Mouse (Mus musculus): ENCODE results near the gene Ibtk. TPM values are rescaled to one million over a fixed set of nuclear protein-coding genes. Genes with fewer than 3 reads are reported as not detected.

Gene Ibtk
- total and polyA plus RNA-seq, 3 experiments: 20.0 to 53.7 (median 21.1) TPM

GRCm38 (mm10) chr9:85780249-85780648 is 31.1 kb upstream of the Ibtk start:
- no peak for DNase-seq (ENCODE audit: low read depth, low spot score)
- Histone ChIP-seq H3K9me3 (replicated peaks; ENCODE audit: insufficient read depth, low read length) (no peaks in the 10 kb centered on the region), H3K27ac (ENCODE audit: control insufficient read depth, low read depth, low read length) (no peak overlapping the region), H3K79me2 (ENCODE audit: control insufficient read depth, insufficient read depth, low read length, poor library complexity) (no peaks in the 10 kb centered on the region), H3K4me1 (ENCODE audit: control insufficient read depth in 1 of 2, insufficient read depth in 2 of 2, low read length in 2 of 2) (no peaks in the 10 kb centered on the region), H3K36me3 (ENCODE audit: control insufficient read depth in 1 of 2, insufficient read depth in 2 of 2, low read length in 2 of 2) (no peaks in the 10 kb centered on the region), H3K4me3 (ENCODE audit: control insufficient read depth in 1 of 2, insufficient read depth in 1 of 2, low read depth in 2 of 2, low read length in 2 of 2) (no peak overlapping the region), H3K9ac (ENCODE audit: control insufficient read depth, low read depth, low read length, poor library complexity, severe bottlenecking) (no peak overlapping the region), H3K27me3 (ENCODE audit: control insufficient read depth in 1 of 2, insufficient read depth in 2 of 2, low read length in 2 of 2) (no peaks in the 10 kb centered on the region; a peak in 1 of 4 replicates)
- TF ChIP-seq GATA1 (IDR thresholded peaks at IDR 0.05; ENCODE audit: low read depth, low read length): no peak

DNA sequence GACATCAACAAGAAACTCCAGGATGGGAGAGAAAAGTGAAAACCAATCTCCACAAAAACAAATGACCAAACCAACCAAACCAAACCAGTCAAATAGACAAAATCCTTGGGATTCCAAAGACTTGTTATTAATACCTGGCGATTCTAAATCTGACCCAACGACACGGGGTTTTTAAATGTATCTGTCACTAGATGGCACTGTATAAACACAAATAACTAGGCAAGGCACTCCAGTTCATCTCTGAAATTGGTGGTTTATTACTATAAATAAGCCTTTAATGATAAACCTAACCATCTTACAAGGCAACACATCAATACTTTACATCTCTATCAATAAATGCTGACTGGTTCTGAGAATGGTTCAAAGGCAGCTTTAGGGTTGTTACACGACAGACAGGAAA is 30.3 kb upstream of the Ibtk start:
- Histone ChIP-seq H3K4me3 (ENCODE audit: control insufficient read depth in 1 of 2, insufficient read depth in 1 of 2, low read depth in 2 of 2, low read length in 2 of 2) (no peak overlapping the region), H3K27me3 (ENCODE audit: control insufficient read depth in 1 of 2, insufficient read depth in 2 of 2, low read length in 2 of 2) (no peaks in the 10 kb centered on the region; a peak in 1 of 4 replicates), H3K4me1 (ENCODE audit: control insufficient read depth in 1 of 2, insufficient read depth in 2 of 2, low read length in 2 of 2) (no peaks in the 10 kb centered on the region), H3K27ac (ENCODE audit: control insufficient read depth, low read depth, low read length) (no peak overlapping the region), H3K79me2 (ENCODE audit: control insufficient read depth, insufficient read depth, low read length, poor library complexity) (no peaks in the 10 kb centered on the region), H3K9me3 (replicated peaks; ENCODE audit: insufficient read depth, low read length) (no peaks in the 10 kb centered on the region), H3K36me3 (ENCODE audit: control insufficient read depth in 1 of 2, insufficient read depth in 2 of 2, low read length in 2 of 2) (no peaks in the 10 kb centered on the region), H3K9ac (ENCODE audit: control insufficient read depth, low read depth, low read length, poor library complexity, severe bottlenecking) (no peak overlapping the region)
- peak; percentile 50 for DNase-seq (ENCODE audit: low read depth, low spot score)
- TF ChIP-seq KAT2A (conservative IDR thresholded peaks at IDR 0.05; ENCODE audit: low read depth, low read length) (no peak), NELFE (IDR thresholded peaks at IDR 0.05; ENCODE audit: low read depth, low read length) (no peak), RAD21 (IDR thresholded peaks at IDR 0.05; ENCODE audit: low read depth, low read length) (peak; percentile 86), MEF2A (IDR thresholded peaks at IDR 0.05; ENCODE audit: extremely low read depth, insufficient replicate concordance, low read depth, low read length, poor library complexity, severe bottlenecking) (no peak), CTCF (IDR thresholded peaks at IDR 0.05 in 2 of 3, conservative IDR thresholded peaks at IDR 0.05 in 1 of 3; ENCODE audit: control insufficient read depth in 1 of 3, insufficient read depth in 1 of 3, low read depth in 2 of 3, low read length in 3 of 3, poor library complexity in 1 of 3, severe bottlenecking in 1 of 3) (peak in 1 of 3 experiments; percentile 74; a peak in 2 of 6 replicates), ZC3H11A (IDR thresholded peaks at IDR 0.05; ENCODE audit: low read depth, low read length) (peak; percentile 68), SMC3 (IDR thresholded peaks at IDR 0.05; ENCODE audit: low read depth, low read length) (peak; percentile 84)

DNA sequence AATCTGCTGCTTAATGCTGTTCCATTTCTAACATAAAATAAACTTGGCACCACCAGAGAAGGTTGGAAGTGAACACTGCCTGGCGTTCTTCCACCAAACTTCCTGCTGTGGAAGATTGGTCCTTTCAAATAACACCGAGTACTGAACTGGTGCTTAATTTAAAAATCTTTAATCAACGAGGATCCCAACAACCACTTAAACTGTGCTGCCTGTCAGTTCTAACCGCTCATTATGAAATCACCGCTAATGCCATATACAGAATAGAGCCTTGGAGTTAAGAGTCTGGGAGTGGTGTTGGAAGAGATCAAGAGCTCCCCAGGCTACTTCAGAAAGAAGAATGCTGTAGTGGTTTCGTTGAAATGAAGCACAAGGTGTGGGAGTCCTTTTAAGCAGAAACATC is 28.4 kb upstream of the Ibtk start:
- no peak overlapping the region for H3K27ac ChIP-seq (ENCODE audit: control insufficient read depth, low read depth, low read length)
- no peaks in the 10 kb centered on the region for H3K4me1 ChIP-seq (ENCODE audit: control insufficient read depth in 1 of 2, insufficient read depth in 2 of 2, low read length in 2 of 2)
- no peaks in the 10 kb centered on the region for H3K9me3 ChIP-seq (replicated peaks; ENCODE audit: insufficient read depth, low read length)
- DNase-seq (ENCODE audit: low read depth, low spot score): no peak
- no peak overlapping the region for H3K9ac ChIP-seq (ENCODE audit: control insufficient read depth, low read depth, low read length, poor library complexity, severe bottlenecking)
- H3K36me3 ChIP-seq (ENCODE audit: control insufficient read depth in 1 of 2, insufficient read depth in 2 of 2, low read length in 2 of 2): no peaks in the 10 kb centered on the region
- no peaks in the 10 kb centered on the region for H3K27me3 ChIP-seq (ENCODE audit: control insufficient read depth in 1 of 2, insufficient read depth in 2 of 2, low read length in 2 of 2)
- TF ChIP-seq MAZ (IDR thresholded peaks at IDR 0.05; ENCODE audit: low read depth, low read length): no peak
- no peak for TF ChIP-seq USF2 (IDR thresholded peaks at IDR 0.05; ENCODE audit: borderline replicate concordance in 1 of 2, insufficient read depth in 1 of 2, low read depth in 1 of 2, low read length in 2 of 2)
- TF ChIP-seq POLR2AphosphoS5 (IDR thresholded peaks at IDR 0.05; ENCODE audit: borderline replicate concordance, low read depth, low read length): no peak
- TF ChIP-seq POLR2AphosphoS2 (IDR thresholded peaks at IDR 0.05; ENCODE audit: low read length): no peak
- no peak for TF ChIP-seq JUND (IDR thresholded peaks at IDR 0.05; ENCODE audit: low read depth, low read length)
- no peak for TF ChIP-seq GATA1 (IDR thresholded peaks at IDR 0.05; ENCODE audit: low read depth, low read length)
- TF ChIP-seq MAFK (IDR thresholded peaks at IDR 0.05; ENCODE audit: borderline replicate concordance, low read depth, low read length): no peak
- no peak for TF ChIP-seq CTCF (IDR thresholded peaks at IDR 0.05 in 2 of 3, conservative IDR thresholded peaks at IDR 0.05 in 1 of 3; ENCODE audit: control insufficient read depth in 1 of 3, insufficient read depth in 1 of 3, low read depth in 2 of 3, low read length in 3 of 3, poor library complexity in 1 of 3, severe bottlenecking in 1 of 3)
- TF ChIP-seq CHD2 (IDR thresholded peaks at IDR 0.05; ENCODE audit: low read length): no peak
- no peak for TF ChIP-seq SIN3A (IDR thresholded peaks at IDR 0.05; ENCODE audit: low read length)
- no peak for TF ChIP-seq E2F4 (IDR thresholded peaks at IDR 0.05; ENCODE audit: borderline replicate concordance, low read depth, low read length)
- no peak for TF ChIP-seq RAD21 (IDR thresholded peaks at IDR 0.05; ENCODE audit: low read depth, low read length)
- no peak for TF ChIP-seq ELF1 (IDR thresholded peaks at IDR 0.05; ENCODE audit: low read depth, low read length)
- TF ChIP-seq ETS1 (IDR thresholded peaks at IDR 0.05; ENCODE audit: low read depth, low read length): no peak
- no peak for TF ChIP-seq CHD1 (IDR thresholded peaks at IDR 0.05; ENCODE audit: low read depth, low read length)
- no peak for TF ChIP-seq BHLHE40 (IDR thresholded peaks at IDR 0.05; ENCODE audit: borderline replicate concordance, low read depth, low read length)
- H3K79me2 ChIP-seq (ENCODE audit: control insufficient read depth, insufficient read depth, low read length, poor library complexity): no peaks in the 10 kb centered on the region
- no peak overlapping the region for H3K4me3 ChIP-seq (ENCODE audit: control insufficient read depth in 1 of 2, insufficient read depth in 1 of 2, low read depth in 2 of 2, low read length in 2 of 2)

Data from MEL (cell line).